33 mouse cellular contexts compared by ENCODE assay signal in genomic region chrX:140845401-140845800, GRCm38 (mm10). TPM values are rescaled to one million over a fixed set of nuclear protein-coding genes. Genes with fewer than 3 reads are reported as not detected.
A peak's percentile ranks its signal among the peaks of the same experiment; 100 is the strongest.
DNase-seq lines count a peak whose midpoint lies in the region; ATAC-seq and TF ChIP-seq lines count a peak whose summit lies in the region.
"Not testable (repeated sequence)": the region's sequence is repeated elsewhere in the genome, so short reads cannot be mapped to it uniquely, and the experiment has no call there.
"Had no signal": no experiment of that assay in that cellular context is flagged by ENCODE, and none has a peak within 500 bp of the region (broad histone marks: within the 10 kb centered on the region; RNA-seq: fewer than 3 reads in every experiment).

No protein-coding gene starts in this region.

- H3K4me2 ChIP-seq in forebrain, postnatal 0 days (ENCODE audit: low read depth) = not testable (repeated sequence)

- not testable (repeated sequence) for TF ChIP-seq EP300 in MEL (IDR thresholded peaks at IDR 0.05; ENCODE audit: low read depth in 1 of 2, low read length in 2 of 2)

- not testable (repeated sequence) for H3K9ac ChIP-seq in MEL (ENCODE audit: control insufficient read depth, low read depth, low read length, poor library complexity, severe bottlenecking); forebrain, postnatal 0 days

- TF ChIP-seq POLR2A in MEL (IDR thresholded peaks at IDR 0.05; ENCODE audit: control insufficient read depth in 1 of 2, insufficient read depth in 1 of 2, low read depth in 1 of 2, low read length in 2 of 2, poor library complexity in 1 of 2) = not testable (repeated sequence)

- peak; percentile 28 for DNase-seq in CD4-positive, CD25-positive, alpha-beta regulatory T cell, adult 2 months (ENCODE audit: low read depth, low spot score)
- DNase-seq in MEL (ENCODE audit: low read depth, low spot score) = peak; percentile 47
- peak; percentile 8 for DNase-seq in adipocyte (ENCODE audit: low spot score)
- not testable (repeated sequence) for DNase-seq in forebrain, postnatal 0 days; left cerebral cortex, adult 2 months (ENCODE audit: extremely low spot score in 1 of 2, low spot score in 2 of 2)
- peak; percentile 21 for DNase-seq in induced T-regulatory cell, adult 2 months (ENCODE audit: low read depth)
- DNase-seq in mesoderm, embryonic 11.5 days (ENCODE audit: low read depth, low spot score) = peak; percentile 1
- peak; percentile 15 for DNase-seq in thymus, postnatal 4 days

- H3K9me3 ChIP-seq in MEL (replicated peaks; ENCODE audit: insufficient read depth, low read length); forebrain, postnatal 0 days (ENCODE audit: low read length): not testable (repeated sequence)

- not testable (repeated sequence) for H3K79me2 ChIP-seq in MEL (ENCODE audit: control insufficient read depth, insufficient read depth, low read length, poor library complexity)

- H3K27me3 ChIP-seq in MEL (ENCODE audit: control insufficient read depth in 1 of 2, insufficient read depth in 2 of 2, low read length in 2 of 2); forebrain, postnatal 0 days (ENCODE audit: insufficient read depth, low read length): not testable (repeated sequence)

- H3K36me3 ChIP-seq in MEL (ENCODE audit: control insufficient read depth in 1 of 2, insufficient read depth in 2 of 2, low read length in 2 of 2); forebrain, postnatal 0 days (ENCODE audit: insufficient read depth): not testable (repeated sequence)

- TF ChIP-seq CTCF in MEL (IDR thresholded peaks at IDR 0.05 in 2 of 3, conservative IDR thresholded peaks at IDR 0.05 in 1 of 3; ENCODE audit: control insufficient read depth in 1 of 3, insufficient read depth in 1 of 3, low read depth in 2 of 3, low read length in 3 of 3, poor library complexity in 1 of 3, severe bottlenecking in 1 of 3) = peak; percentile 49 to 67 (median 54); a peak in 5 of 6 replicates
- peak; percentile 25 for TF ChIP-seq CTCF in forebrain, postnatal 0 days (IDR thresholded peaks at IDR 0.05; ENCODE audit: low read depth)
- peak; percentile 45 for TF ChIP-seq CTCF in left cerebral cortex, adult 2 months (IDR thresholded peaks at IDR 0.05)

- peak; percentile 58 for TF ChIP-seq RAD21 in MEL (IDR thresholded peaks at IDR 0.05; ENCODE audit: low read depth, low read length)

- WGBS in forebrain, postnatal 0 days = no CpG with 5 or more reads among the region's 1 CpGs

- not testable (repeated sequence) for H3K4me1 ChIP-seq in MEL (ENCODE audit: control insufficient read depth in 1 of 2, insufficient read depth in 2 of 2, low read length in 2 of 2); forebrain, postnatal 0 days (ENCODE audit: insufficient read depth)

- intact Hi-C loops in left cerebral cortex, adult 2 months (cut with DNase I) = loop anchor here (10.0 kb wide), 1 partner anchor 351 kb away; no protein-coding TSS in a partner anchor

- H3K27ac ChIP-seq in MEL (ENCODE audit: control insufficient read depth, low read depth, low read length); forebrain, postnatal 0 days (ENCODE audit: low read depth, low read length); left cerebral cortex, adult 2 months: not testable (repeated sequence)

- not testable (repeated sequence) for H3K4me3 ChIP-seq in MEL (ENCODE audit: control insufficient read depth in 1 of 2, insufficient read depth in 1 of 2, low read depth in 2 of 2, low read length in 2 of 2); forebrain, postnatal 0 days (ENCODE audit: low read depth, low read length); left cerebral cortex, adult 2 months

- ATAC-seq in forebrain, postnatal 0 days = not testable (repeated sequence)

TF ChIP-seq in MEL, 35 proteins besides CTCF, POLR2A, EP300 and RAD21:
- TF ChIP-seq ZNF384 (IDR thresholded peaks at IDR 0.05; ENCODE audit: low read depth, low read length) (peak; percentile 87), SMC3 (IDR thresholded peaks at IDR 0.05; ENCODE audit: low read depth, low read length) (peak; percentile 50), MYC (IDR thresholded peaks at IDR 0.05; ENCODE audit: low read depth, low read length) (peak; percentile 52; the same call in 1 of the 2 replicates), ZC3H11A (IDR thresholded peaks at IDR 0.05; ENCODE audit: low read depth, low read length) (peak; percentile 34)
TF ChIP-seq in MEL: peak in this region for 4; not testable (repeated sequence) for 31.

RNA-seq across cellular contexts. Expression of gene Tex13b, which starts 32.2 kb away (rescaled TPM):
- not detected in 2 replicates for total RNA-seq in MEL (2012; rRNA removed)
- polyA plus RNA-seq in MEL (2012; ENCODE audit: insufficient read depth in 1 of 2, insufficient read length in 2 of 2, low read depth in 1 of 2, low replicate concordance in 2 of 2, missing spikeins in 1 of 2) = not detected
- not detected in 2 replicates for total RNA-seq in forebrain, postnatal 0 days (2014; rRNA removed)
- not detected in 2 replicates for polyA plus RNA-seq in forebrain, postnatal 0 days (2015; fragmentation: Nextera tagmentation; extraction: Ambion mirVana)
- total RNA-seq in left cerebral cortex, adult 2 months (2021) = not detected
- total RNA-seq: adrenal gland, postnatal 10 days; common myeloid progenitor, adult 5-6 weeks; G1E; gastrocnemius, postnatal 10 days; heart, postnatal 25 days; layer of hippocampus, adult 18-20 months; layer of hippocampus, postnatal 14 days; left cerebral cortex, adult 8-10 months; left cerebral cortex, postnatal 36 days had no signal
- polyA plus RNA-seq: embryonic facial prominence, embryonic 14.5 days; erythroblast, embryonic 14.5 days; forebrain, embryonic 11.5 days; forebrain, embryonic 16.5 days; G1E; gonadal fat pad, adult 2 months; heart, embryonic 14.5 days; hindbrain, embryonic 11.5 days; hindbrain, embryonic 16.5 days; intestine, embryonic 16.5 days; kidney, embryonic 14.5 days; limb, embryonic 13.5 days; liver, embryonic 11.5 days; midbrain, embryonic 10.5 days; midbrain, embryonic 15.5 days; neural tube, embryonic 12.5 days; thymus, adult 2 months had no signal
